Mouse (Mus musculus) inflammation-experienced regulatory T-cells, adult 6 months (primary cell): ENCODE results near the gene Bglap. TPM values are rescaled to one million over a fixed set of nuclear protein-coding genes. Genes with fewer than 3 reads are reported as not detected.

Experiments used
- ATAC-seq: one replicate; pipeline ENCODE4 v1.8.0; 2017
- polyA plus RNA-seq, 3 experiments: library from polyadenylated mRNA; unstranded; fragments of 100-300 nt; shearing (Covaris generic); gene quantifications; one replicate each; pipeline ENCODE4 v1.2.1; 2017

Bglap gene
- polyA plus RNA-seq, 3 experiments from 2014 or later = not detected

- ATAC-seq = no peak
Measured at GRCm38 (mm10) chr3:88339006-88339405, 45.3 kb downstream of the Bglap start.

GRCm38 (mm10) chr3:88338316-88338715 is 45.9 kb downstream of the Bglap start:
- ATAC-seq = no peak

- peak; percentile 34 for ATAC-seq
Measured at GRCm38 (mm10) chr3:88337367-88338020, 46.8 kb downstream of the Bglap start.

GRCm38 (mm10) chr3:88336058-88337013 is 47.9 kb downstream of the Bglap start, which contains the start of the genes Tmem79 and Smg5:
Gene Tmem79 (minus strand): TSS chr3:88336148.
Gene Smg5 (plus strand): TSS chr3:88336260.
- ATAC-seq = peak; percentile 96

- peak; percentile 9 for ATAC-seq
Measured at GRCm38 (mm10) chr3:88335436-88336053, 48.7 kb downstream of the Bglap start.

GRCm38 (mm10) chr3:88334902-88335435 is 49.3 kb downstream of the Bglap start:
- no peak for ATAC-seq

- no peak for ATAC-seq
Measured at GRCm38 (mm10) chr3:88334029-88334658, 50.1 kb downstream of the Bglap start.

Other genes starting within 250 kb of the Bglap start
- 10 to 100 TPM; 16.6 to 32.0 (median 27.7) TPM for gene Mef2d, start 242.1 kb downstream of the Bglap start, polyA plus RNA-seq
- not detected for gene Rhbg, start 129.8 kb downstream of the Bglap start, polyA plus RNA-seq
- not detected for gene Gm38392, start 97.3 kb downstream of the Bglap start, polyA plus RNA-seq
- 1 to 10 TPM; 2.3 to 6.2 (median 3.6) TPM for gene Tsacc, start 87.5 kb downstream of the Bglap start, polyA plus RNA-seq
- 100 to 1,000 TPM; 157 to 218 (median 188) TPM for gene Cct3, start 87.3 kb downstream of the Bglap start, polyA plus RNA-seq
- gene Glmp, start 59.4 kb downstream of the Bglap start, polyA plus RNA-seq = 100 to 1,000 TPM; 335 to 443 (median 344) TPM
- gene Tmem79, start 48.3 kb downstream of the Bglap start, polyA plus RNA-seq = 1 to 10 TPM; 1.2 to 2.4 (median 1.8) TPM
- gene Smg5, start 48.2 kb downstream of the Bglap start, polyA plus RNA-seq = 10 to 100 TPM; 26.1 to 47.1 (median 37.8) TPM
- not detected for gene Paqr6, start 19.9 kb downstream of the Bglap start, polyA plus RNA-seq
- gene Bglap3, start 11.7 kb downstream of the Bglap start, polyA plus RNA-seq = not detected
- not detected for gene Bglap2, start 5.8 kb downstream of the Bglap start, polyA plus RNA-seq
- 100 to 1,000 TPM in 1 of 3 experiments, 10 to 100 TPM in 2; 46.3 to 105 (median 50.5) TPM for gene Pmf1, start 25.9 kb upstream of the Bglap start, polyA plus RNA-seq
- 10 to 100 TPM; 11.2 to 14.6 (median 14.4) TPM for gene Slc25a44, start 40.7 kb upstream of the Bglap start, polyA plus RNA-seq
- gene Sema4a, start 76.7 kb upstream of the Bglap start, polyA plus RNA-seq = 10 to 100 TPM; 24.5 to 49.0 (median 28.3) TPM
- 1 to 10 TPM; 2.6 to 8.0 (median 4.0) TPM for gene Lmna, start 125.5 kb upstream of the Bglap start, polyA plus RNA-seq
- gene Mex3a, start 147.9 kb upstream of the Bglap start, polyA plus RNA-seq = under 1 TPM; 0.17 to 0.20 (median 0.18) TPM
- not detected for gene Rab25, start 163.8 kb upstream of the Bglap start, polyA plus RNA-seq
- gene Lamtor2, start 168.6 kb upstream of the Bglap start, polyA plus RNA-seq = 100 to 1,000 TPM; 149 to 189 (median 187) TPM
- 10 to 100 TPM in 2 of 3 experiments, 1 to 10 TPM in 1; 9.8 to 15.5 (median 12.1) TPM for gene Ubqln4, start 169.3 kb upstream of the Bglap start, polyA plus RNA-seq
- 100 to 1,000 TPM; 131 to 197 (median 161) TPM for gene Ssr2, start 191.4 kb upstream of the Bglap start, polyA plus RNA-seq
- gene Arhgef2, start 221.5 kb upstream of the Bglap start, polyA plus RNA-seq = 10 to 100 TPM; 37.5 to 56.4 (median 46.5) TPM